Mouse (Mus musculus) lung, postnatal 25 days (tissue): ENCODE measurements around the gene Vwa3b.
"Not testable (repeated sequence)": the region's sequence is repeated elsewhere in the genome, so short reads cannot be mapped to it uniquely, and the experiment has no call there.

Source experiments
- DNase-seq: peaks from one replicate; pipeline ENCODE4 v3.0.0; 2022; ENCODE audit warnings: low spot score

Vwa3b gene

GRCm38 (mm10) chr1:37025962-37026686, at the start of gene Vwa3b:
Gene Vwa3b, plus strand, starts transcription at chr1:37026596.
- no peak for DNase-seq

DNA sequence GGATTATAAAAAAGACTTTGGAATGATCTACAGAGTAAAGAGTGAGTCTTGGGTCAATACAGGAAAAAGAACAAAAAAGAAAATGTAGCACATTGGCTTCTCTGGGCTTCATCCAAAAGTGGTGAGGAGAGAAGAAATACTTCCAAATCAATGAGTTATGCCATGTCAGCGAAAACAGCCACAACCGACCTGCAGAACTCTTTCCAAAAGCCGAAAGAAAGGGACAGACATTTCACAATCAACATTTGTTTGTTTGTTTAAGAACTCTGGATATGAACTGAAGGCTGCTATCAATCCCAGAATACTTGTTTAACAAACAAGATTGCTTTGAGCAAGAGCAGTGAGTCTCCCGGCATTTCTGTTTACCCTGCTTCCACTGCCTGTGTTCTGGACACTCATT, 49.6 kb upstream of the Vwa3b start:
- DNase-seq = no peak

GRCm38 (mm10) chr1:36982191-36982961, 44.0 kb upstream of the Vwa3b start:
- DNase-seq = no peak

DNA sequence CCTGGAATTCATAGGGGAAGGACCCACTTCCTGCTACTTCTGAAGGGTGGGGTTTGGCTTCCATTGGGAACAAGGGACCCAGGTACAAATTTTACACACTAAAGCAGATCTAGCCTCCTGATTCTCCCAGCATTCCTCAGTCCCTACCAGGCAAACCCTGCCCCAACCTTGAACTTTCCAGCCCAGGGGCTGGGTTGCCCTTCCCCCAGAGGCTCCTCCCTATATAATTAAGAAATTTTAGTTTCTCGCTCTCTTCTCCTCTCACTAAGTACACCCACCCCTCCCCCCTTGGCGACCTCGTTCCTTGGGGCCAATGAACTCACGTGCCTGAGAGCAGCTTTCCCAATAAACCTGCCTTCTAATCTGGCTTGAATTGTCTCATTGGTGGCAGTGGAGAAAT, 42.6 kb upstream of the Vwa3b start:
- no peak for DNase-seq

DNA sequence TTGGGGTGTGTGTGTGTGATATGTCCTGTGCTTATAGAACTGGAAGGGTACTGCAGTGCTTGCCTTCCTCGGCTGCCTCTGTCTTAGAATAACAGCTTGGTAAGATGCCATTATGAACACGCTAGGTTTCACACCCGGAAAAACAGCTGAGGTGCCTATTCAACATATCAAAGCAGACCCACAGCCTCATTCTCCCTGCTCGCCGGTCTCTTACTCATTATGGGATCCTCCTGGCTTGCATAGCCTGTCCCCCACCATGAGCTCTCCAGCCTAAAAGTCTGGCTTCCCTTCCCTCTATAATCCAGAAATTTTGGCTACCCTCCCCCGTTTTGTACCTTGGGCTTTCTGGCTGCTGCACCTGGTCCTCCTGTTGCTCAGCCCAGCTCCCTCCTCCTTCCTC, 42.0 kb upstream of the Vwa3b start:
- no peak for DNase-seq

GRCm38 (mm10) chr1:36985896-36986295, 40.5 kb upstream of the Vwa3b start:
- DNase-seq = no peak

DNA sequence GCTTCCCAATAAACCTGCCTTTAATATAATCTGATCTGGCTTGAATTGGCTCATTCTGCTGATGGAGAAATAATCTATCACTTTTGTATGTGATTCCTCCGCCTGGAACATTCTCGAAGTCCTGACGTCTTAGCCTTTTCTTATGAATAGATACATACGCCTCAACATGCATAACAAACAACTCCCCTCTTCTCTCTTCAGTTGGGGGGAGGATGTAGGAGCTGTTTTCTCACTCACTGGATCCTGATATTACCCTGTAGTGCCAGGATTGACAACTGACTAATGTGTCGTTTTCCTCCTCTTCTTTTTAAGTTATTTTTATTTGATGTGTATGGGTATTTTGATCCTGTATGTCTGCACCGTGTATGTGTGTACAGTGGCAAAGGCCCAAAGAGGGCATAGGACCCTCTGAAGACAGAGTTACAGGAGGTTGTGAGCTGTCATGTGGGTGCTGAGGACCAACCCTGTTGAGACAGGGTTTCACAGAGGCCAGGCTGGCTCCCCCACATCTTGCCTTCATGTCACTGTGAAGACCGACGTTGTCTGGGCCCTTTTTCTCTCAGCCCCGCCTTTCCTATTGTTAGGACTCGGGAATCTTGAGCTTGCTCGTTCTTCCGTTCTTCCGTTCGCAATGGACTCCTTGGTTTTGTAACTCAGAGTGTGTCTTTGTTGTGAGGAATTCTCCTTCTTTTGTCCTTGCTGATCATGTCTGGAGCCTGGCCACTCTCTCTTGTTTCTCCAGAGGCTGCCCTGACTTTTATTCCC, 39.8 kb upstream of the Vwa3b start:
- no peak for DNase-seq

GRCm38 (mm10) chr1:36987172-36988148, 38.9 kb upstream of the Vwa3b start:
- peak; percentile 17 for DNase-seq

GRCm38 (mm10) chr1:36988161-36988560, 38.2 kb upstream of the Vwa3b start:
- no peak for DNase-seq

GRCm38 (mm10) chr1:36988561-36988960, 37.8 kb upstream of the Vwa3b start:
- DNase-seq = no peak

DNA sequence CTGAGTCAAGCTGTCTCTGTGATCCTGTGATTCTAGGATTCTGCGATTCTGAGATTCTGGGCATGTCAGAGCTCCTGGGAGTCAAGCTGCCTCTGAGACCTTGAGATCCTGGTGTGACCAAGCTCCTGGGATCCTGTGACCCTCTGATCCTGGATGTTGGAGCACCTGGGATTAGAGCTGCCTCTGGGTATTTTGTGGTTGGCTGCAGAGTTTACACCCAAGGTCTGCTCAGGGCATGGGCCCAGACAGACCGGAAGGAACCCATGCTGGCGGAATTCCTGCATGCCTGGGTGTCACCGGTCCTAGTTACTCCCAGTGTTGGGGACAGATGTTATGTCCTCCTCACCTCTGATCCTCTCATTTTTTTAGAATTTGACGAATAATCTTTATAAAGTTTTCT, 32.1 kb upstream of the Vwa3b start:
- no peak for DNase-seq

GRCm38 (mm10) chr1:36995760-36996159, 30.6 kb upstream of the Vwa3b start:
- no peak for DNase-seq

DNA sequence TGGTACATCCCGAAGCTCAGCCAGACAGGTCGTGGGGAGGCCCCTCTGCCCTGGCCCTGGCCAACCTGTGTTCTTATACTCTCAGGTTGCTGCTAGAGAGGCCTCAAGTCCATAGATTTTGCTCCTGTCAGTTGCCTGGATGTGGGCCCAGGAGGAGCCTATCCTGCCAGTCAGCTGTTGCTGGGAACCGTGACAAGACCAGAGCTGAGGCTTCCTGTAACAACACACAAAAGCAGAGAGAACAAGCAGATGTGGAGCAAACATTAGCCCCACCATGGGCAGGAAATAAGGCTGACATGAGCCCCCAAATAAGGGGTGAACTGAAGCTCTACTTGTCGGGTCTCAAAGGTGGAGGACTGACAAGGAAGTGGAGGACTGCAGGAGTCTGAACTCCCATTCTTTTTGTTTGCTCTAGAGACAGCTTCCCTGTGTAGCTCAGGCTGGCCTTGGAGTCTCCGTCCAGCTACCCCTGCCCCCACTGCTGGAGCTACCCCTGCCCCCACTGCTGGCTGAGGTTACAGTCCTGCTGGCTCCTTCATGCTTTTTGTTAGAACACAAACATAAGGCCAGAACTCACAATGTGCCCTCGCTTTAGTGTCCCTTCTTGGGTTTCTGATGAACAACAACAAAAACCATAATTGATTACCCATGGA, 29.7 kb upstream of the Vwa3b start:
- peak; percentile 8 for DNase-seq

GRCm38 (mm10) chr1:37000307-37000706, 26.1 kb upstream of the Vwa3b start:
- peak; percentile 12 for DNase-seq

GRCm38 (mm10) chr1:37001636-37002315, 24.6 kb upstream of the Vwa3b start:
- DNase-seq = no peak

DNA sequence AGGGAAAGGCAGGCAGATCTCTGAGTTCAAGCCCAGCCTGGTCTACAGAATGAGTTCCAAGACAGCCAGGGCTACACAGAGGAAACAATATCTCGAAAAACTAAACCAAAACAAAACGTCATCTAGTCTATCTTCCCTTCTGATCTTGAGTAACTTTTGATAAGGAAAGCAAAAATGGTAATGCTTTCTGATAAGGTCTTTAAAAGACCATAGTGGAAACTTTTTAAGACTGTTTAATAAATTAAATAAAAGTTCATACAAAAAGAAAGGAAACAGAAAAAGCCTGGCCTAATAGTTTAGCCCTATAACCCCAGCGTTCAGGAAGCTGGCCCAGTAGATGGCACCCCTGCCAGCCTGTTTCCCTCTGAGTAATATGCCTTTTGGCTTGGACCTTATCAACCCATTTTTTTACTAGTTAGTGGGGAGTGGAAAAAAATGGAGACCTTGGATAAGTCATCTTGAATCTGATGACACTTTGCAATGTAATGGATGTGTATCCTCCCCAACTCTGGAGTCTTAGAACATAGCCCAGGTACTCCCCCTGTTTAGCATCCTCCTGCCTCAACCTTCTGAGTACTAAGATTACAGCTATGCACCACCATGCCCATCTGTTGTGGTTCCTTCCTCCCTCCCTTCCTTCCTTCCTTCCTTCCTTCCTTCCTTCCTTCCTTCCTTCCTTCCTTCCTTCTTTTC, 23.9 kb upstream of the Vwa3b start:
- DNase-seq = no peak

DNA sequence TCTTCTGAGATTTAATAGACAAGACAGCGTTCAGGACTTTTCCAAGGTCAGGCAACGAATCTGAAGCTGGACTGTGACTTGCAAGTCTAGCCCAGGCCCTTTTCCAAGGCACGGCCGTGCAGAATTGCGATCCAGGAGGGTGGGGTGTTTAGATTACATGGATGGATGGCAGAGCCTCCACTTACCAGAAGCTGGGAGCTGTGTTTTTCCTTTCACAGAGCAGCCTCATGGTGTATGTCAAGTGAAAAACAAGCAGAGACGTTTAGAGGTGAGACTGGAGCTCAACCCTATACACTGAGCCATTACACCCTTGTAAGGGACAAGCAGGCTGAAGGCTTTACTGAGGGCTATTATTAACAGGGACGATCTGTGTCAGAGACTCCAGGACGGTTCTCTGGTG, 21.9 kb upstream of the Vwa3b start:
- no peak for DNase-seq

- no peak for DNase-seq
Observed at GRCm38 (mm10) chr1:37005036-37005435, 21.4 kb upstream of the Vwa3b start.

DNA sequence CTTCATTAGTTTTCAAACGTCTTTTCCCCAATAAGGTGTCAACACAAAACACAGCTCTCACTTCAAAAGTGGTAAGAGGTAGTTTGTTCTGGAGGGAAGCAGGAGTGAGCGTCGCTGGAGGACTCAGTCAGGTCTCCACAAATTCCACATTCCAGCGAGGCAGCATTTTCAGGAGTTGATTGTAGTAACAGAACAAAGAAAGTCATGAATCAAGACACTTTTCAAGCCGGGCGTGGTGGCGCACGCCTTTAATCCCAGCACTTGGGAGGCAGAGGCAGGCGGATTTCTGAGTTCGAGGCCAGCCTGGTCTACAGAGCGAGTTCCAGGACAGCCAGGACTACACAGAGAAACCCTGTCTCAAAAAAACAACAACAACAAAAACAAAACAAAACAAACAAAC, 19.9 kb upstream of the Vwa3b start:
- not testable (repeated sequence) for DNase-seq

- no peak for DNase-seq
Observed at GRCm38 (mm10) chr1:37009880-37010279, 16.5 kb upstream of the Vwa3b start.
